Mouse (Mus musculus): ENCODE results near the gene B9d1. TPM values are rescaled to one million over a fixed set of nuclear protein-coding genes. Genes with fewer than 3 reads are reported as not detected.
A peak's percentile ranks its signal among the peaks of the same experiment; 100 is the strongest.

Gene B9d1
- total and polyA plus RNA-seq, 3 experiments: 8.0 to 10.6 (median 9.3) TPM

DNA sequence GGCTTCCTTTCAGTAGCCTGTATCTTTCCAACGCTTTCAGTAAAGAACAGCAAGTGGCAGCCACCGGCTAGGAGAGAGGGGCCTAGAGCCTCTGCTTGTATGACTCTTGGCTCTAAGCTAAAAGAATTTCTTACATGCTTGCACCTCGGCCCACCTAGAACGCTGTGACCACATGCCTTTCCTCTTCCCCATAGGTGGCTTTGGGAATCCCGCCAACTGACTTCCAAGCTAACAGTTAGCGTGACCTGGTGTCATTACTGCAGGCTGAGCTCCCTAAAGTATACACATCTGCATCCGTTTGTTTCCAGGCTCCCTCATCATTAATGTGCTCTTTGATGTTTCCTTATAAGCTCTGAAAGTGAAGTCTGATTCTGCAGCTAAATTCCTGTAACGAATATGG is 1.0 kb upstream of the B9d1 start:
- Histone ChIP-seq H3K9ac (ENCODE audit: low read depth, low read length) (no peak overlapping the region), H3K4me3 (no peak overlapping the region), H3K36me3 (ENCODE audit: control insufficient read depth, insufficient read depth, low read length) (no peaks in the 10 kb centered on the region), H3K79me2 (replicated peaks; ENCODE audit: control insufficient read depth, insufficient read depth, low read length) (no peaks in the 10 kb centered on the region), H3K4me1 (ENCODE audit: control insufficient read depth, insufficient read depth, low read length) (no peaks in the 10 kb centered on the region; the same call in 1 of the 2 replicates), H3K27me3 (ENCODE audit: control insufficient read depth, insufficient read depth, low read length) (no peaks in the 10 kb centered on the region), H3K27ac (no peak overlapping the region)
- intact Hi-C loops (cut with DNase I): loop anchor here (1.0 to 5.0 kb wide), 6 partner anchors 9 to 397 kb away; no protein-coding TSS in a partner anchor
- TF ChIP-seq POLR2A (IDR thresholded peaks at IDR 0.05; ENCODE audit: insufficient read depth, low read depth, low read length) (no peak), CTCF (IDR thresholded peaks at IDR 0.05) (no peak), EP300 (IDR thresholded peaks at IDR 0.05; ENCODE audit: insufficient read depth, low read depth, low read length) (no peak)
- DNase-seq: no peak
- WGBS: 82% methylated on average over 8 of the region's 8 CpGs

DNA sequence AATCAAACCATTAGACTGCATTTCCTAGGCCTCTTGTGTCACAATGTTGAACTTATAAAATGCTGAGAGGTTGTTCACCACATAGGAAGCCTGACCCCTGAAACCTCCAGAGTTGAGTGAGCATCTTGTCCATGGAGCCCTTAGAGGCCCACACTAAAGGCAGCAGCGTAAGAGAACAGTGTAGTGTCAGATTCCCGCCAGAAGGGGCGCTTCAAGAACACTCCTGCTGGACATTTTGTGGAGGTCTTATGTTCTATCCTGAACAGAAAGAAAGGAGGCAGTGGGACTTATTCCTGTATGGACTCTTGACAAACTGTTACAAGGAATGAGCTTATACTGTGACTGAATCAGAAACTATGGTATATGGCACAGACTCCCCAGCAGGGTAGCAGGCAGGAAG is 10.0 kb downstream of the B9d1 start:
- H3K4me1 ChIP-seq (ENCODE audit: control insufficient read depth, insufficient read depth, low read length): peaks cover 10% of the 10 kb centered on the region
- H3K4me3 ChIP-seq: no peak overlapping the region
- no peaks in the 10 kb centered on the region for H3K27me3 ChIP-seq (ENCODE audit: control insufficient read depth, insufficient read depth, low read length)
- DNase-seq: peak in 1 of 2 experiments; percentile 63
- WGBS: 58% methylated on average over 3 of the region's 3 CpGs
- no peaks in the 10 kb centered on the region for H3K79me2 ChIP-seq (replicated peaks; ENCODE audit: control insufficient read depth, insufficient read depth, low read length)
- no peak overlapping the region for H3K9ac ChIP-seq (ENCODE audit: low read depth, low read length)
- intact Hi-C loops (cut with DNase I): no loop called here
- no peak overlapping the region for H3K27ac ChIP-seq
- TF ChIP-seq CTCF (IDR thresholded peaks at IDR 0.05) (peak; percentile 78), POLR2A (IDR thresholded peaks at IDR 0.05; ENCODE audit: insufficient read depth, low read depth, low read length) (no peak)
- peaks cover 3% of the 10 kb centered on the region for H3K36me3 ChIP-seq (ENCODE audit: control insufficient read depth, insufficient read depth, low read length)

DNA sequence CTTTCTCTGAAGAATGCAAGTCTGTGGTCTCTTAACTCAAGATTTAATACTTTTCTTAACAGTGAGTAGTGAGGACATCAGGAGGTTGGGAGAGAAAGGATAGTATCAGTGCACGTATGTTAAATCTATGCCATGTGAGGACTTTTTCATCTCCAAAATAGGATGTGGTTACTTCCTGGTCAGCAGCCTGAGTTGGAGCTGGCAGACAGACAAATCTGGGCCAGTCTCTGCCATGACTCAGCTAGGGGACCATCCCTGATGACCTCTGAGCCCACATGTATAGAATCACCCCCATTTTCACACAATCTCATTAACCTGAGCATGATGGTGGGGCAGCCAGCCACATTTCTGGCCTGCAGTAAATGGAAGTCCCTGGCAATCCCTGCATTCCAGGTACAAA is 13.0 kb downstream of the B9d1 start:
- Histone ChIP-seq H3K27me3 (ENCODE audit: control insufficient read depth, insufficient read depth, low read length) (no peaks in the 10 kb centered on the region), H3K9ac (ENCODE audit: low read depth, low read length) (no peak overlapping the region), H3K79me2 (replicated peaks; ENCODE audit: control insufficient read depth, insufficient read depth, low read length) (no peaks in the 10 kb centered on the region), H3K27ac (no peak overlapping the region), H3K4me1 (ENCODE audit: control insufficient read depth, insufficient read depth, low read length) (peaks cover 10% of the 10 kb centered on the region), H3K36me3 (ENCODE audit: control insufficient read depth, insufficient read depth, low read length) (peaks cover 7% of the 10 kb centered on the region), H3K4me3 (no peak overlapping the region)
- intact Hi-C loops (cut with DNase I): no loop called here
- 31% methylated on average over 1 of the region's 1 CpGs for WGBS
- DNase-seq: no peak
- TF ChIP-seq EP300 (IDR thresholded peaks at IDR 0.05; ENCODE audit: insufficient read depth, low read depth, low read length) (no peak), CTCF (IDR thresholded peaks at IDR 0.05) (no peak), POLR2A (IDR thresholded peaks at IDR 0.05; ENCODE audit: insufficient read depth, low read depth, low read length) (no peak)

DNA sequence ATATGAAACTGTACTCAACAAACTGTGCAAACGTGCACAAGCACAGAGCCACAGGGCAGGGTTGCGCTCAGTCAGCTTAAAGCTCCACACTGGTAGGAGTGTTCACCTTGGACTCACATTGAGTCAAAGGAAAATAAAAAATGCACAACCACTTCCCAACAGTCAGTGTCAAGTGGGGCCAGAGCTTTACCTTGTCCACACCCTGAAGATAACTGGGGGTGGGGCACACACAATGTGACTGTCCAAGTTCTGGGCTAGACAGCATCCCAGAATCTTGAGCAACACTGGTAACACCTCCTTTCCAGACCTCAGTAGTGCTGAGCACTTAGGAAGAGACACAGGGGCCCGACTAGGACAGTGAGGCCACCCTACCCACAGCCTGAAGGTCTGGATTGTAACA is 13.9 kb downstream of the B9d1 start:
- intact Hi-C loops (cut with DNase I): no loop called here
- peaks cover 10% of the 10 kb centered on the region for H3K4me1 ChIP-seq (ENCODE audit: control insufficient read depth, insufficient read depth, low read length)
- no peak overlapping the region for H3K9ac ChIP-seq (ENCODE audit: low read depth, low read length)
- no peaks in the 10 kb centered on the region for H3K79me2 ChIP-seq (replicated peaks; ENCODE audit: control insufficient read depth, insufficient read depth, low read length)
- WGBS: 76% methylated on average over 3 of the region's 3 CpGs
- no peaks in the 10 kb centered on the region for H3K27me3 ChIP-seq (ENCODE audit: control insufficient read depth, insufficient read depth, low read length)
- H3K4me3 ChIP-seq: no peak overlapping the region
- peaks cover 7% of the 10 kb centered on the region for H3K36me3 ChIP-seq (ENCODE audit: control insufficient read depth, insufficient read depth, low read length)
- no peak for DNase-seq
- TF ChIP-seq POLR2A (IDR thresholded peaks at IDR 0.05; ENCODE audit: insufficient read depth, low read depth, low read length): no peak
- no peak for TF ChIP-seq EP300 (IDR thresholded peaks at IDR 0.05; ENCODE audit: insufficient read depth, low read depth, low read length)
- TF ChIP-seq CTCF (IDR thresholded peaks at IDR 0.05): no peak
- H3K27ac ChIP-seq: no peak overlapping the region; the same call in 1 of the 2 replicates

DNA sequence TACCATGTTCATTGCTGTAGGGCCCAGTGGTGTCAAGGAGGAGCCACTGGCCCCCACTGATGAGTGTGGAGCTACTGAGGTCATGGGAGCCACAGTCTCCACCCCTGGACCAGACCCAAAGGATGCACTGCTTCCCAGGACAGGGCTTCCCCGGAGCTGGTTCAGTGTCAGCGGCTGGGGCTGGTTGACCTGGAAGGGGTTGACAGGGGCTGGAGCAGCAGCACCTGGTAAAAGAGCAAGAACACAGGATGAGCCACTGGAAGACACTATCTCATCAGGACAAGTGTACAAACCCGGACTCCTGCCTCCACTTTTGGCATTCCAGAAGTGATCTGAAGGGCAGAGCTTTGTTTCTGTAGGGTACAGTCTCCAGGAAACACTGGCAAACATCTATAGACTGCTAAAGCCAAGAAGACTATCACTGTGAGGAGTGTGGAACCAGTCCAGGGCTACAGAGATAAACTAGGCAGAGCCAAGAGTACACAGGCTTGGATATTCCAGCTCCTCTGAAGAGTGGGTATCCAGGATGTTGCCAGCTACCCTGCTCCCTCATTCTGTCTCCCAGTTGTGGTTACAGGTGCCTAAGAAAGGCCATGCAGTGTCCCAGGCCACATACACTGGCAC is 14.7 kb downstream of the B9d1 start:
- intact Hi-C loops (cut with DNase I): no loop called here
- no peak overlapping the region for H3K9ac ChIP-seq (ENCODE audit: low read depth, low read length)
- no peak for TF ChIP-seq CTCF (IDR thresholded peaks at IDR 0.05)
- TF ChIP-seq POLR2A (IDR thresholded peaks at IDR 0.05; ENCODE audit: insufficient read depth, low read depth, low read length): no peak
- no peak for TF ChIP-seq EP300 (IDR thresholded peaks at IDR 0.05; ENCODE audit: insufficient read depth, low read depth, low read length)
- H3K27ac ChIP-seq: peak overlapping the region; percentile 18; the same call in 1 of the 2 replicates
- 47% methylated on average over 3 of the region's 3 CpGs for WGBS
- peak in 1 of 2 experiments; percentile 35 for DNase-seq
- no peaks in the 10 kb centered on the region for H3K79me2 ChIP-seq (replicated peaks; ENCODE audit: control insufficient read depth, insufficient read depth, low read length)
- peaks cover 7% of the 10 kb centered on the region for H3K36me3 ChIP-seq (ENCODE audit: control insufficient read depth, insufficient read depth, low read length)
- no peak overlapping the region for H3K4me3 ChIP-seq
- peaks cover 10% of the 10 kb centered on the region for H3K4me1 ChIP-seq (ENCODE audit: control insufficient read depth, insufficient read depth, low read length)
- no peaks in the 10 kb centered on the region for H3K27me3 ChIP-seq (ENCODE audit: control insufficient read depth, insufficient read depth, low read length)

DNA sequence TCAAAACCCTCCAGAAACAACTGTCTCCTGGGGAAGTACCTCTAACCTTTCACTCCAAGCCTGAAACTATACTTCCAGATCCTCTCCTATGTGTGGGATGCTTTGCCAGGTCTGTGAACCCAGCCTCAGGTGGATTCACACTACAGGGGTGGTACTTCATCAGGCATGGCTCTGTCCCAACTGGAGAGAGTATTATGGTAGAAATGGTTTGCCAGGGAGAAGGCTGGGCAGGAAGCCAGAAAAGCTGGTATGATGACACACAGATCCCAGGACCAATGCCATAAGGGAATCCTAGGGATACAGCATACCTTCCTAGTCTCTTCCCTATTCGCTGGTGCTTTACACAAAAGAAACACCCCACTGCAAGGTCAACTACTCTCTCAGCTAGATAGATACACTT is 21.9 kb downstream of the B9d1 start:
- TF ChIP-seq CTCF (IDR thresholded peaks at IDR 0.05) (no peak), EP300 (IDR thresholded peaks at IDR 0.05; ENCODE audit: insufficient read depth, low read depth, low read length) (no peak)
- Histone ChIP-seq H3K4me3 (no peak overlapping the region), H3K9ac (ENCODE audit: low read depth, low read length) (no peak overlapping the region), H3K27ac (no peak overlapping the region), H3K4me1 (ENCODE audit: control insufficient read depth, insufficient read depth, low read length) (peaks cover 15% of the 10 kb centered on the region), H3K36me3 (ENCODE audit: control insufficient read depth, insufficient read depth, low read length) (peaks cover 28% of the 10 kb centered on the region), H3K27me3 (ENCODE audit: control insufficient read depth, insufficient read depth, low read length) (no peaks in the 10 kb centered on the region), H3K79me2 (replicated peaks; ENCODE audit: control insufficient read depth, insufficient read depth, low read length) (peaks cover 5% of the 10 kb centered on the region)
- no peak for DNase-seq
- intact Hi-C loops (cut with DNase I): no loop called here
- WGBS: 70% methylated on average over 1 of the region's 1 CpGs
